Mouse (Mus musculus): ENCODE data around the gene Mthfd1.

GRCm38 (mm10) chr12:76368790-76369205 lies 113.7 kb downstream of the Mthfd1 start:
- TF ChIP-seq CHD2 (IDR thresholded peaks at IDR 0.05; ENCODE audit: low read length) (peak; percentile 75), CTCF (conservative IDR thresholded peaks at IDR 0.05 in 1 of 2, IDR thresholded peaks at IDR 0.05 in 1 of 2; ENCODE audit: low read depth in 2 of 2, low read length in 2 of 2) (no peak), MYC (IDR thresholded peaks at IDR 0.05; ENCODE audit: low read depth, low read length) (no peak; the same call in 1 of the 2 replicates), POLR2A (IDR thresholded peaks at IDR 0.05; ENCODE audit: low read depth, low read length) (no peak), GABPA (IDR thresholded peaks at IDR 0.05; ENCODE audit: insufficient replicate concordance, low read depth, low read length) (no peak), MXI1 (IDR thresholded peaks at IDR 0.05; ENCODE audit: low read depth, low read length) (no peak; the same call in 1 of the 2 replicates), MAX (IDR thresholded peaks at IDR 0.05; ENCODE audit: low read length) (no peak), IRF4 (IDR thresholded peaks at IDR 0.05; ENCODE audit: low read depth, low read length) (no peak), KAT2A (IDR thresholded peaks at IDR 0.05; ENCODE audit: insufficient replicate concordance, low read length) (no peak), CHD1 (IDR thresholded peaks at IDR 0.05; ENCODE audit: low read depth, low read length) (no peak), EP300 (IDR thresholded peaks at IDR 0.05; ENCODE audit: low read length) (no peak), RCOR1 (conservative IDR thresholded peaks at IDR 0.05; ENCODE audit: low read depth, low read length) (no peak), POLR2AphosphoS2 (IDR thresholded peaks at IDR 0.05; ENCODE audit: low read depth, low read length) (no peak)

Data from CH12.LX (cell line).